Mouse (Mus musculus): ENCODE measurements at regions not wholly inside any gene's neighbourhood (a gene's known extent, or its start where the extent isn't known, plus 50 kb on each side); places are given as distances from the start of the nearest gene placed in this dataset.

DNA sequence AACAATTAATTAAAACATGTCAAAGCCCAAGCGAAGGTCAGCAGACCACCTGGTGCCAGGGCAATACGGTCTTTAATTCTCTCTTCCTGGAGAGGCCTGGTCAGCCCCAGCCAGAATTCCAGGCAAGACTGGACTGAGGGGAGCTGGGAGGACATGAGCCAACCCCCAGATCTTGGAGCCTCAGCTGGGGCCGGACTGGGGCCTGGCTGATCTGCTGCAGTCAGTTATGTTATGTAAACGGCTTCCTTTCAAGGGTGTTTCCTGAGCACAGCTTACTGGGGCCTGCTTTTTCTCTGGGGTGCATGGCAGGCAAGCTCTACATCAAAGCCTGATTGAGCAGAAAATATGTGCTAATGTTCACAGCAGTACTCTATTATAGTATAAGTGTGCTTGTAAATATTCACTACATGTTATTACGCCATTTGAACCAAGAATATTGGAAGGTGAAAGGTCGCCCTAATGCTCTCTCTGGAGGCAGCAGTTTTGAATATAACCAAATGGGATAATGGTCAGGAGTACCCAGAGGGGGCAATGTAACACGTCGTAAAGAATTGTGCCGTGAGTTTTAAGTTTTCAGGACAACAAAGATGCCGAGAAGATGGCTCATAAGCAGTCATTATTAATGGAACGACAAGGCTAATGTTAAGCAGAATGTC is 96.5 kb upstream of the Mgmt start:
- TF ChIP-seq CTCF (IDR thresholded peaks at IDR 0.05; ENCODE audit: insufficient read depth, low read length) (no peak), POLR2A (IDR thresholded peaks at IDR 0.05; ENCODE audit: borderline replicate concordance, extremely low read depth, low read depth, low read length) (no peak)

Data from lung, adult 2 months (tissue).